Mouse (Mus musculus): ENCODE results near the gene Tmem246.
"Not testable (repeated sequence)": the region's sequence is repeated elsewhere in the genome, so short reads cannot be mapped to it uniquely, and the experiment has no call there.

The Tmem246 gene

DNA sequence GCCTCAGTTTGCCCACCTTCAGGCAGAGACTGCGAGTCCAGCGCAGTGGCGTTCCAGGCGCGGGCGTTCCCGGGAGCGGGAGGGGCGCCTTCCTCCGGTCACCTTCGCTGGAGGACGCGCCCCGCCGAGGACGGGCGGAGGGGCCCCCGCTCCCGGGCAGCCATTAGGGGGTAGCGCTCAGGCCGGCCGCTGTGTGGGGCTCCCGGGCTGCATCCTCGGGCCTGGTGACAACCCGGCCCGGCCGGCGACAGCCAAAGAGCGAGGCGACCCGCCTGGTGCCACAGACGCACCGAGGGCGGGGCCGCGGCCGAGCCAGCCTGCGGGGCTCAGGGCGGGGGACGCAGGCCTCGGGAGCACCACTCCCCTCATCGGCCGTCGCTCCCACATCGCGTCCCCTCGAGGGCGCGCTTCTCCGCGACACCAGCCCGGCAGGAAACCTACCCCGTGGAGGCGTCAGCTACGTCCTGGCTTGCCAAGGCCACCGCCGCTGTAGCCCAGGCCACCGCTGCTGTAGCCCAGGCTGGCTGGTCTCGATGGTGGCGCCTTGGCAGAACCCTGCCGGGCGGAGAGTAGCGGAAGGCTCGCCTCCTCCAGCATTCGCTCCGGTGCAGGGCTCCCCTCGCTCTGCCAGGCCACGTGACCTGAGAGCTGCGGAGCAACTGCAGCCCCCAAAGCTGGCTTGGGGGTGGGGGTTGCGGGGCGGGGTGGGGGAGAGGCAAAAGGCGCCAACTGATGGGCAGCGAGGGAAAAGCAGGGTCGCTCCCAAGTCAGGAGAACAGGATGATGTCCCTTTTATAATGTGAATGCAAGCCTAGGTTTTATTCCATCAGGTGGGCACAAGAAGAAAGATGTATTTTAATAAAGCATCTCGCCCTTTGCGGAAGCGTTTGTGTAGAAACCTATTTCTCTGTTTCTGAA is at the start of gene Tmem246:
Gene Tmem246, minus strand, starts transcription at position 694 of the 918 bp plus-strand sequence.
- peak; percentile 15 for DNase-seq

DNA sequence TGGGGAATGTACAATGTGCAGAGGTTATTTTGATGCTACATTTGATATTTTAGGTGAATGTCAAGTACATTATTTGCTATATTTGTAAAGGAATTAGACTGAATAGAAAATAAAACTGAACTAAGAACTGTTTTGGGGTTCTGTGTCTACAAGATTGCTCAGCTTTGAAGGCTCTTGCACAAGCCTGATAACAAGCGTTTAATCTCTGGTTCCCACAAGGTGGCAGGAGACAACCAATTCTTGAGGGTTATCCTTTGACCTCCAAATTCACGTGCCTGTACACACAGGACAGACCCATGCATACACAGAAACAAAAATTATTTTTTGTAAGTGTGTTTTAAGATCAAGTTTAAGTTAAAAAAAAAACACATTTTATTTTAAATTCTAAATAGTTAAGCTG is 42.2 kb upstream of the Tmem246 start:
- DNase-seq, result no peak

DNA sequence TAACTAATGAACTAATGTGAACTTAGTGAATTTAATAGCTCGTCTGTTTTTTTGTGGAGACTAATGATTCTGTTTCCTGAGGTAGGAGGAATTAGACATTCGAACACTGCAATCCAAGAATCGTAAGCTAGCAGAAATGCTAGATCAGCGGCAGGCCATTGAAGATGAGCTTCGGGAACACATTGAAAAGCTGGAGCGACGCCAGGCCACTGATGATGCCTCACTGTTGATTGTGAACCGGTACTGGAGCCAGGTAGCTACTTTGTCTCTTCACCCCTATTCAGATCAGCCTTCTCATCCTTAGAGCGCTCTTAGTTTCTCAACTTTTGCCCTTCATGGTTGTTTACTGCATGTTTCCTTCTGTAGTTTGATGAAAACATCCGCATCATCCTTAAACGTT is 40.1 kb upstream of the Tmem246 start:
- no peak for DNase-seq

DNA sequence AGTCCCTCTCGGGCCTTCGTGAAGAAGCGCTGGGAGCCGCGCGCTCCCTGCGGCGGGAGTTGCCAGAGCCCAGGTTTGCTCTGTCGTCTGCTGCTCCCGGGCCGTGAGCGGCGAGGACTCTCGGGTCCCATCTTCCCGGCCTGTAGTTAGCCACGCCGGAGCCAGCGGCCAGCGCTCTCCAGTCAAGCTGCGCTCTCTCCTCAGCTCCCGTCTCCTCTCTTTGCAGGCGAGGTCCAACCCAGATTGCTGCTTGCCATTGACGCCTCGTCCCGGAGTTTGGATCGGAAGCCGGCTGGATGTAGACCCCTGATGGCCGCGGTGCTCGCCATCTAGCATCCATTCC is 34.4 kb upstream of the Tmem246 start:
- DNase-seq, result no peak

DNA sequence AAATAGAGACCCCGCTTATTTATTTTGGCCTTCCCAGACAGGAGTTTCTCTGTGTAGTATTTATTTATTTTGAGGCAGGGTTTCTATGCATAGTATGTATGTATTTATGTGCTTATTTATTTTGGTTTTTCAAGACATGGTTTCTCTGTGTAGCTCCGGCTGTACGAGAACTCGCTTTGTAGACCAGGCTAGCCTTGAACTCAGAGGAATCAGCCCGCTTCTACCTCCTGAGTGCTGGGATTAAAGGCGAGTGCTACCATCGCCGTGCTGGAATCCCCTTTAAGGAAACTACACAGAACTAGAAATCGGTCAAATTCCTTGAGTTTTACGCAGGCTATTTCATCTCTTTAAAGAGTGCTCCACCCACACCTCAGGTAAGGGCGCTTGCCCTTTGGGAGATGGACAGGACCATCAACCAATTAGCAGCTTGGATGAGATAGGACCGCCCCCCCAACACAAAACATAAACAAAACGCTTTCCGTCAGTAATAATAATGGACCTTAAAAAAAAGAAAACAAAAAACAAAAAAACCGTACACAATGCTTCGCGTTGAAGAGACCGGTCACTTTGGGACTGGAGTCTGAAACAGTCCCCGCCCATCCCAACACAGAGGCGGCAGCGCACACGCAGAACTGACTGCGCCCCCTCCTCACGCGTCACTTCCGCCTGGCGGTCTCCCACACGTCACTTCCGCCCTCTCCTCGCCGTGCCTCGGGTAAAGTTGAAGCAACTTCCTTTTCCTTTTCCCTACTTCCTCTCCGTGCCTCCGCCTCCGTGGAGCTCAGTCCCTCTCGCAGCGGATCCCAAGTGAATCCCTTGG is 33.9 kb upstream of the Tmem246 start, which contains the start of gene Rnf20:
Gene Rnf20, plus strand, starts transcription at position 688 of the 820 bp plus-strand sequence.
- peak; percentile 96 for DNase-seq

DNA sequence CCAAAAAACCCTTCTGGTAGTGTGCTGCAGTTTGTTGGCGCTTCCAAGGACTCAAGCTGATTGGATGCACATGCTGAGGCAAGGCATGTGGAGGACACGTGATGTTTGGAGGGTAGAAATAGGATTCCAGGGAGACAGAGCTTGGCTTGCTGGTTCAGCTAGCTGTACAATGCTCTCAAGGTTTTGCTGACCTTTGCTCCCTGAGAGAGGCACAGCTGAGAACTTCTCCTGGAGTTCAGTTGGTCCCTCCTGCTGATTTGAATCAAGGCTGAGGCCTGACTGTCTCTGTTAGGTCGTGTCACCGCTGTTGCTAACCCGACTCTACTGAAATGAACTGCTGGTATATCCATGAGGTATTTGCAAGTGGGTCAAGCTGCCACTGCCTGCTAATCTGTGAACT is 31.3 kb upstream of the Tmem246 start:
- no peak for DNase-seq

DNA sequence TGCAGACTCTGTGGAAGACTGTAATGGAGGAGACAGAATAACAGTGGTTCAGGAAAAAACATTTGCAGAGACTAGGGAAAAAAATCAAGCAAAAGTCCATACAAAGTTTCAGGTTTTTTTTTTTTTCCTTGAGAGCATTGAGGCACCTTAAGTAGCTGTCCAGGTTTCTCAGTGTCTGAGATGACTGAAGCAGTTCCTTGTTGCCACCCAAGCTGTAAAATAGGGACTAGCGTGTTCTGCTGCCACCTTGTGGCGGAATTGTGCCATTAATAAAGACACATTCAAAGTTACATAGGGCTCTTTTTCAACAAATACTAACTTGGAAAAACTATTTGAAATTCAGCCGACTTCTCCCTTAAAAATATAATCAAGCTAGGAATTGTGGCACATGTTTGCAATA is 29.3 kb upstream of the Tmem246 start:
- DNase-seq, result peak; percentile 72

DNA sequence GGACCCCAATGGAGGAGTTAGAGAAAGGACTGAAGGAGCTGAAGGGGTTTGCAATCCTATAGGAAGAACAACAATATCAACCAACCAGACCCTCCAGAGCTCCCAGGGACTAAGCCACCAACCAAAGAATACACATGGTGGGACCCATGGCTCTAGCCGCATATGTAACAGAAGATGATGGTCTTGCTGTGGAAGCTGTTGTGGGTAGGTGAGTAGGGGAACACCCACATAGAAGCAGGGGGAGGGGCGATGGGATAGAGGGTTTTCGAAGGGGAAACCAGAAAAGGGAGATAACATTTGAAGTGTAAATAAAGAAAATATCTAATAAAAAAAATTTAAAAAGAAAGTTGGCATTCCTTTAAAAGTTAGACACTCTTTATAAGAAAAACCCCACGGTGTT is 27.3 kb upstream of the Tmem246 start:
- not testable (repeated sequence) for DNase-seq

DNA sequence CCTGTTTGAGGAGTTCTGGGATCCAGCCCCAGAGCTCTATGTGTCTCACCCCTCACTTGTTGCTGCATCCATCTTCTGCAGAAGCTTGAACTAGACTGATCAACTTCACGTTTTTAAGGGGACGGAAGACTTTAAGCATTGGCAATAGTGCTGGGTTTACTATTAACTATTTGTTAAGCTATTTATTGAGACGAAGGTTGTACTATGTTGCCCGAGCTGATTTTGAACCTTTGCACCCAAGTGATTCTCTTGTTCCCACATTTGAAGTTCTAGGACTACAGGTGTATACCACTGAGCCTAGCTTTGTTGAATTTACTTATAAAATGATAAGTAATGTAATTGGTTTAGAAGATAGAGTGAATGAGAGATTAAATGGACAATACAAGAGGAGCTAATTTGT is 26.2 kb upstream of the Tmem246 start:
- DNase-seq, result no peak

DNA sequence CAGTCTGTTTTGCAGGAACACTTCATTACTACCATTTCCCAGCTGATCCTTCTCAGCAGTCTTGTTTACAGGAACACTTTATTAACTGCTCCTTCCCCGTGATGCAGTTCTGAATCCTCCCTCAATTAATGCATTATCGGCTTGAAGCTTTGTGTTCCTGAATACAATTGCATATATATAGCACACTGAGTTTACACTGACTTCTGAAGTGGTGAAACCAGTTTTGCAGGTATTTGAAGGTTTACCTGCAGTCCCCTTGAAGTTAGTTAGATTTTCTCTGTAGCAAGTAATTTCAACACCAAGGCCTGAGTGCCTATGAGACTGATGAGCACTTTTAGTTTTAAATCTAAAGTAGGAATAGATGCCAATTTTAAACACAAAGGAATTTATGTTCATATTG is 24.6 kb upstream of the Tmem246 start:
- no peak for DNase-seq

DNA sequence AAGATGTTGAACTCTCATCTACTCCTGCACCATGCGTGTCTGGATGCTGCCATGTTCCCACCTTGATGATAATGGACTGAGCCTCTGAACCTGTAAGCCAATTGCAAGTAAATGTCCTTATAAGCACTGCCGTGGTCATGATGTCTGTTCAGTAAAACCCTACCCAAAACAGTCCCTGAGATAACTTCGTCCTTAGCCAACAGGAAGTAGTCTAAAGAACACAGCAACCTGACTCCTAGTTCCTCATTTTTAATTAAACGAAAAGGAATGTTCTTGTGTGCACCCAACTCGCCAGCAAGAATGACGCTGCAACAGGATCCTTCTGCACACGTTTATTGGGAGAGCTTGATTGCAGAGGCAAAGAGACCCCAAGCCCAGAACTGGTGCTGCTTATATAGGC is 22.2 kb upstream of the Tmem246 start:
- DNase-seq, result not testable (repeated sequence)

DNA sequence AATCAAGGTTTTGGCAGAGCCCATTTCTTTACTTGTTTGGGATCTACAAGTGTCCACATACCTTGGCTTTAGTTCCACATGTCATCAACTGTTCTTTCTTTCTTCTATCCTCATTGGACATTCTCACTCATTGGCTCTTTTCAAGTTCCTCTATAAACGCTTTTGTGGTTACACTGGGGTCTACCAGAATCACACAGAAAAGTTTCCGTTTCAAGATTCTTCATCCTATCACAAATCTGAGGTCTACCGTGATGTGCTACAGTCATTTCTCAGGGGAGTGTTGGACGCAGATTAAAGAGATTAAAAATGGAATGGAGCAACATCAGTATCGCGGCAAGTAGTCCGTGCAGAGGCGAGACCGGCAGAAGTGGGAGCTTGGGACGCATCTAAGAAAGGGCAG is 19.2 kb upstream of the Tmem246 start:
- DNase-seq, result no peak

DNA sequence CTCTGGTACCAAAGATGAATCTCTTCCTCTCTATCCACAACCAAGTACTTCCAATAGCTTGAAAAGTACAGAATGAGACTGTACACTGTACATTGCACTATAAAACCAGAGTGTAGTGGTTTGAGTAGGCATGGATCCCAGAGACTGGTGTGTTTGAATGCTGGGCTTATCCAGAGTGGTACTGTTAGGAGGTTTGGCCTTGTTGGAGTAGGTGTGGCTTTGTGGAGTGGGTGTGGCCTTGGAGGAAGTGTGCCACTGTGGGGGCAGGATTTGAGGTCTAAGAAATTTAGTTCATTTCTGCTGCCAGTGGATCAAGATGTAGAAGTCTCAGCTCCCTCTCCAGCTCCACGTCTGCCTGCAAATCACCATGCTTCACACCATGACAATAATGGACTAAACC is 7.8 kb upstream of the Tmem246 start:
- no peak for DNase-seq

DNA sequence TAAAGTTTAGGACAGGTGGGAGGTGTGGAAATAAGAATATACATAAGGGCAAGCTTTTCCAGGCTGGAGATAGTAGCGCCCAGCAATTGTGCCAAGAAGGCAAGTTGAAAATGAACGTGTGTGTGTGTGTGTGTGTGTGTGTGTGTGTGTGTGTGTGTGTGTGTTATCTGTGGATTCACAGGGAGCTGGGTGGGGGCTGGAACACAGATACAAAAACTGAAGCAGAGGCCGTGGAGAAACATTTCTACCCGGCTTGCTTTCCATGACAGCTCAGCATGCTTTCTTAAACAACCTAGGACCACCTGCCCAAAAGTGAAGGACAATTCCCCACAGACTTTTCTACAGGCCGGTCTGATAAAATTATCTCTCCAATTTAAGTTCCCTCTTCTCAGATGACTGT is 6.9 kb upstream of the Tmem246 start:
- no peak for DNase-seq

DNA sequence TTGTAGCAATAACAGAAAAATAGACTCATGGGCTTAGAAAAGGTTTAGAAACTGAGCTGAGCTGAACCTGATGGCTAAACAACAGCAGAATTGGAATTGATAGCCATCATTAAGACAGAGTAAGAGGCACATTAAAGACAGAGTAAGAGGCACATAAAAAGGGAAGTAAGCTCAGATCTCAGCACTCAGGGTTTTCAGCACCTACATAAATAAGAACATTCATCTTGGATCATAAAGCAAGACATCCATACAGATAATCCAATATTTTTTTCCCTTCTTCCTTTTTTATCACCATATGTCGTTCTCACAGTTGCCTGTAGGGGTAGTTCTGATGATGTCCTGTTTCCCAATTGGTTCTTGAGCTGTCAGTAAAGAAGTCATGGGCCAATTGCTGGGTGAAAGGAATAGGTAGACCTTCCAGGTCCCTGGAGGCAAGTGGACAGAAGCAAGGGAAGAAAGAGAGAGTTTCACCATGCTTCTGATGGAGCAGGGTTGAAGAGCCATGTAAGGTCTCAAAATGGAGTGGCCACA is 6.4 kb upstream of the Tmem246 start:
- no peak for DNase-seq

DNA sequence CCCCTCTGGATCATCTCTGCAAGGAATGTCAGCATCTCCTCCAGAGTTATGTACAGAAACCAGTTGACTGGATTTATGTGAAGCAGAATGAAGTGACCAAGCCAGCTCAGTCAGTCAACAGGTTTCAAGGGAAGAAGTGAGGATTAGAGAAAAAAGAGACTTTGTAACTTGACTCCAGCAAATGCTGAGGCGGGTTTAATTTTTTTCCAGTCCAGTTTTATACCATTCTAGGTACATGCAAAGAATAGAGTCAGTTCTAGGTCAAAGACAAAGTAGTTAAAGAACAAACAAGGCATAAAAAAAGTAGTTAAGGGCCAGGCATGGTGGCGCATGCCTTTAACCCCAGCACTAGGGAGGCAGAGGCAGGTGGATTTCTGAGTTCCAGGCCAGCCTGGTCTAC is 5.5 kb upstream of the Tmem246 start:
- no peak for DNase-seq

DNA sequence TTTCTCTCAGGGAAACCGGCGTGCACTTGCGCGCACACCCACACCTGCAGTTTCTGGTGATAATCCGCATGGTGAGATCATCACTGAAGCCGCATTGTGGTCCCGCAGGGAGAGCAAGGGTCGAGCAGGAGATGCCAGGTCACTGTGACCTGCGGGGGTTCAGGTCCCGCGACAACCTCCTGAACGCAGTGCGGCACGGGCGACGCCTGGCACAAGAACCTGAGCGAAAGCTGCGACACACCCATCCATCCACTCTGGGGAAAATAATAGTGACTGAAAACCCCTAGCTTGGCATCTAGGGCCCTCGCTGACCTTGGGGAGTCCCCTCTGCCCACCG is 862 bp downstream of the Tmem246 start:
- DNase-seq, result no peak

DNA sequence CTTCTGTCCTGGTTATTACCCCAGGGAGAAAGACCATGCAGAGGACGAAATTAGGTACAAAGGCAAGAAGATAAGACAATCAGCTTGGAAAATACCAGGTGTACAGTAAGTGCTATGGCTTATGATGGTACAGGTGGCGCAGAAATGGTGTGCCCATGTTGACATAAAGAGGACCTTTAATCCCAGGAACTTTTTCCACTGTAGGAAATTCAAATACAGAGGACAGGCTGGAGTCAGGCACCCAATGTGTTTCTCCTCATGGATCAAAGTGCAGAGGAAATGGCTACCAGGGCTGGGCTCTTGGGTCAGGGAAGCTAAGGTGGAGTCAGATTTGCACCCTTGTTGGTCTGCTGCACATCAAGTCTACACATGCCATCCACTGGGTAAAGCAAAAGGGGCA is 7.5 kb downstream of the Tmem246 start:
- no peak for DNase-seq

DNA sequence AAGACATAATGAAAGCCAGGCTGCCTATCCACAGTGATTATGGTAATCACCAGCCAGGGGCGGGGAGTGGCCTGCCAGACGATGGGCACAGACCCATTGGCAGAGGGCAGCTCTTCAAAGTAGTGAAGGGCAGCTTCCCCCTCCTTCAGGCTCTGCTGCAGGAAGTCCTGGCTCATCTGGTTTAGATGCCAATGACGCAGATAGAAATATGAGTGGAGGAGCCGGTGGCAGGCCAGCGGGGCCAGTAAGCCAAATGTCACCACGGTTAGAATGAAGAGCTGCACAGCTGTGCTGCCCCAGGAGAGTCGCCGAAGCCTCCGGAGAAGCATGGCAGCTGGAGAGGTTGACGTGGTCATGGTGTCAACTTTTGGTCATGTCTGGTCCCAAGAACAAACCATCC is 10.9 kb downstream of the Tmem246 start:
- DNase-seq, result no peak

DNA sequence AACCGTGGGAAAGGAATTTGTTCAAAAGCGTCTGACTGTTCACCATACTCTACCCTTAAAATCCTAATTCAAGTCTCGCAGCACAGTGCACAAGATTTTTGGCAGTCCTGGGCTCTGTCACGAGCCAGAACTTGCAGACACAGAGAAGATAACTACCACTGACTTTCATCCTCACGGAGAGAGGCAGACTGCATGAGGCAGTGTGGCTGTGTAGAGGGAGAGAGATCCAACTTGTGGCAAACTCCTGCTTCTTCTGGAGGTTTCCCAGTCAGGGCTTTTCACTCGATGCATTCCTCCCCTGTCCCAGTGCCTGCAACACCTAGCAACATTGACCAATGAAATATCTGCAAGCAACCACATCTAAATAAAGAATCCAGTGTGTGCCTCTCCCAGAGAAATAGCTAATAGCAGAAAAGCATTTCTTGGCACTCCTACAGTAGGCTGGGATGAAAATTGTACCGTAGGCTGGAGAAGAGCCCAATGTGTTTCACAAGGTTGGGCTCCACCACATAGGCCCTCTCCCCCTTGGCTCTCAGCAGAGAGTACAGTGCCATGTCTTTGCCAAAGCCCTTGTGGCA is 12.1 kb downstream of the Tmem246 start:
- no peak for DNase-seq

DNA sequence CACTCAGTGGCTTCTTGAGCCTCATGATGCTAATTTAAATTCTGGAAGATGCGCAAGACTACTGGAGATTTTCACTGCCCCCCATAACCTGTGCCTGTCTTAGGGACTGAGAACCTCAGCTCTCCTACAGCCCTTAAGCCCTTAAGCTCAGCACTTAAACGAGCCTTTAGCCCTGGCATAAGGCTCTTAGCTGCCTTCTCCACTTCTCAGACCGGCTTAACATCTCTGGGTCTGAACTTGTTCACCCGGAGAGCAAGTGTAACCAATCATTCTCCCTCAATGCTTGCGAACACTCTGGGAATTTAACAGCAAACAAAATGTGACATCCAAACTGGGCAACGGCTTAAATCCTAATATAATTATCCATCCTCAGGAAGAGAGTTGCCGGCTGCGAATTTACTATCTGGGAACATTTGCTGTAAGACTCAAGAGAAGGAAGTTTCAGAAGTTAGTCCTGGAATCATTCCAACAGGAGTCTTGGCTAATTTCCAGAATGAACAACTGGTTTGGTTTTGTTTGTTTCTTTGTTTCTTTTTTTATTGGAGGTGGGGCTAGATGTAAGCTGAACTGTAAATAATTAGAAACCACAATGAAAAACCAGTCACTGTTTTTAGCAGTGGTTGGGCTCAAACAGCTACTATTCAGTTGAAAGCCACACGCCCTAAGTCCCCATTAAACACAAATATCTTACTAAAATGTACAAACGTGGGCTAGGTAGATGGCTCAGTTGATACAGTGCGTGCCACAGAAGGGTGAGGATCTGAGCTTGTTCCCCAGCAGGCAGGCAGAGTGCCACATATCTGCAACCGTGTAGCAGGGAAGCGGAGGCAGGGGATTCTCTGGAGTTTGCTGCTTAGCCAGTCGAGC is 13.5 kb downstream of the Tmem246 start:
- DNase-seq, result no peak

DNA sequence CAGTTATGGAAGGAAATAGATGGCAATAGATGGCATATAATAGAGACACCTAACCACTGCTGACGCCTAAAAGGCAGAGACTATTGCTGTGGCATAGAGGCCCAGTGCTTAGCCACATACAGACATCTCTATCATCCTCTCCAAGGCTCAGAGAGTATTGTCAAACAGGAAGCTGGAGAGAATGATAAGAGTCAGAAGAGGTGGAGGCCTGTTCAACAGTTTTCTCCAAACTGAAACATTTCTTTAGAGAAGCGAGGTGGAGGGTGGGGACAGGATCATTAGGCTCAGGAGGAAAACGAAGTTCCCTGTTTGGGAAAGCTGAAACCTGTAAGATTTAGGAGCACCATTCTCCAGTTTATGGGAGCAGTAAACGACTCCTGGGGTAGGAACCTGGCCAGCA is 16.4 kb downstream of the Tmem246 start:
- DNase-seq, result no peak

DNA sequence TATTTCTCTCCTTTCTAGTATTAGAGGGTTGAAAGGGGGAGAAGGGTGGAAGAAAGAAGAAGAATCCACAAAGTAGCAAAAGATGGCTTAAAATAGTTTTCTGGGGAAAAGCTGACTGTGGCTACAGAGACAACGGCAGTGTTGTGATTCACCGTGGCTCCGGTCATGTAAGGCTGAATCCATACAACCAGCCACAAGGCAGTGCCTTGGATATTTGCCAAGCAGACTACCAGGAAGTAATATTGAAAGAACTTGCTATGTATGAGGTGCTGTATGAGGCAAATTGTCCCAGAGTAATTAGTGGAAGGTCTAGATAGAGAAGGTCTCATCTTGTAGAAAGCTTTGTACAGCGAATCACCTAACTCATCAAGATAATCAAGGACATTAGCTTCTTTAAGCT is 25.5 kb downstream of the Tmem246 start:
- no peak for DNase-seq

All from thymus, postnatal 14 days (tissue).